Mouse (Mus musculus) frontal cortex, postnatal 14 days (tissue): ENCODE data around the gene Celf2.

Experiments
- DNase-seq, 2 experiments: peaks; one replicate each; pipeline ENCODE4 v3.0.0; 2022; ENCODE audit warnings: low spot score in 2 of 2

Gene Celf2

DNA sequence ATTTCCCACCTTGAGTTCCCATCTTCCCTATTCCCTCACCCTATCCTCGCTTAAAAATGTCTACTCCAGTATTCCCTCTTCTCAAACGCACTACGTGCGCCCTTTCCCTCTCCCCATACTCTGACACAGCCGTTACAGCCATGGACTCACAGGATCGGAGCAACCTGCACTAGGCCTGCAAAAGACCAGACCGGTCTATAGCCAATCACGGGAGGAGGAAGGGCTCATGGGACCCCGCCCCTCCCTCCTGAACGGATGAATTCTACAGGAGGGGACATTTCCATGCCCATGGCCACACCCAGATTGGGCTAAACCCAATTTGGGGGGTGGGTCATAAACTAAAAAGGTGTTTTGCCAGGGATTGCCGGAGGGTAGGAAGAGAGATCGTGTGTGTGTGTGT, 1003.8 kb downstream of the Celf2 start:
- no peak for DNase-seq

GRCm38 (mm10) chr2:6498101-6498500, 1011.3 kb downstream of the Celf2 start:
- no peak for DNase-seq

DNA sequence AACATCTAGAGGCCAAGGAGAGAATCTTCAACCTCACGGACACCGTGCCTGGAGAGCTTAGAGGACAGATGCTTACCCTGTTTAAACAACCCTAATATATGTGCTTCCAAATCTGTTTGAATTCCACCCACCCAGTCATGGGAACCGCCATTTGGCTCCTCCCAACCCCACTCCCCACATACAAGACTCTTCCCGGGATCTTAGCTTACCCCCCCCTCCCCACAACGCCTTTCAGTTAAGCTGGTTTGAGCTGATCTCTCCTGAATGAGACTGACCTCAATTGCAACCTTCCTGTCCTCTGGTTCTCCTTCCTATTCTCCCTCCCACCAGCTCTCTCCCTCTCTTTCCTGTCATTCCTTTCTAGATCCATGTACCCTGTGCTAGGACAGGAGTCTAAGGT, 1011.7 kb downstream of the Celf2 start:
- no peak for DNase-seq

- no peak for DNase-seq
Measured at GRCm38 (mm10) chr2:6493886-6494285, 1015.5 kb downstream of the Celf2 start.

GRCm38 (mm10) chr2:6490870-6491269, 1018.5 kb downstream of the Celf2 start:
- DNase-seq: no peak

- DNase-seq: no peak
Measured at GRCm38 (mm10) chr2:6490076-6490475, 1019.3 kb downstream of the Celf2 start.
